Mouse (Mus musculus) MEL (cell line): Measurements from ENCODE around the gene Rtl3. TPM values are rescaled to one million over a fixed set of nuclear protein-coding genes. Genes with fewer than 3 reads are reported as not detected.

Experiments used
- DNase-seq: peaks from one replicate; pipeline ENCODE4 v3.0.0; 2011; ENCODE audit warnings: low read depth, low spot score
- H3K27ac ChIP-seq: 2 replicates; pipeline ENCODE4 v1.5.1; 2012; ENCODE audit warnings: low read depth, mild to moderate bottlenecking, control low read depth, low read length, moderate library complexity; ENCODE audit not compliant: control insufficient read depth
- H3K27me3 ChIP-seq, 2 experiments: fragments of 150-350 bp in 1 of 2; sonication (generic) in 1 of 2; 2 replicates each; pipeline ENCODE4 v1.6.1; 2012; ENCODE audit warnings: low read length in 2 of 2, mild to moderate bottlenecking in 2 of 2, improper control_type of control experiment in 1 of 2, moderate library complexity in 1 of 2; ENCODE audit not compliant: insufficient read depth in 2 of 2, control insufficient read depth in 1 of 2
- H3K36me3 ChIP-seq, 2 experiments: 2 replicates each; pipeline ENCODE4 v1.6.1; 2012 to 2014; ENCODE audit warnings: low read length in 2 of 2, improper control_type of control experiment in 1 of 2, inconsistent platforms in 1 of 2, mild to moderate bottlenecking in 1 of 2; ENCODE audit not compliant: insufficient read depth in 2 of 2, control insufficient read depth in 1 of 2
- H3K4me1 ChIP-seq, 2 experiments: fragments of 150-350 bp in 1 of 2; sonication (generic) in 1 of 2; 2 replicates each; pipeline ENCODE4 v1.6.1; 2012; ENCODE audit warnings: low read length in 2 of 2, improper control_type of control experiment in 1 of 2, mild to moderate bottlenecking in 1 of 2; ENCODE audit not compliant: insufficient read depth in 2 of 2, control insufficient read depth in 1 of 2
- H3K4me3 ChIP-seq, 2 experiments: fragments of 150-350 bp in 1 of 2; sonication (generic) in 1 of 2; 2 replicates each; pipeline ENCODE4 v1.5.1; 2012; ENCODE audit warnings: low read depth in 2 of 2, low read length in 2 of 2, mild to moderate bottlenecking in 2 of 2, moderate library complexity in 2 of 2, control low read depth in 1 of 2, improper control_type of control experiment in 1 of 2; ENCODE audit not compliant: control insufficient read depth in 1 of 2, insufficient read depth in 1 of 2
- H3K79me2 ChIP-seq: 2 replicates; pipeline ENCODE4 v1.6.1; 2012; ENCODE audit warnings: mild to moderate bottlenecking, low read length, moderate library complexity; ENCODE audit not compliant: control insufficient read depth, poor library complexity, insufficient read depth
- H3K9ac ChIP-seq: 2 replicates; pipeline ENCODE4 v1.6.1; 2012; ENCODE audit warnings: low read depth, mild to moderate bottlenecking, control low read depth, low read length, moderate library complexity; ENCODE audit not compliant: control insufficient read depth, poor library complexity, severe bottlenecking
- H3K9me3 ChIP-seq: fragments of 150-350 bp; sonication (generic); replicated peaks from 2 replicates; pipeline ENCODE4 v1.6.1; 2012; ENCODE audit warnings: mild to moderate bottlenecking, low read length, improper control_type of control experiment, moderate library complexity; ENCODE audit not compliant: insufficient read depth
- CTCF ChIP-seq, 3 experiments: IDR thresholded peaks in 2 of 3; conservative IDR thresholded peaks in 1 of 3; 2 replicates each; pipeline ENCODE4 v1.5.1; 2011 to 2012; ENCODE audit warnings: low read length in 3 of 3, low read depth in 2 of 3, mild to moderate bottlenecking in 2 of 3, improper control_type of control experiment in 1 of 3, inconsistent platforms in 1 of 3, mixed read lengths in 1 of 3, moderate library complexity in 1 of 3; ENCODE audit not compliant: control insufficient read depth in 1 of 3, insufficient read depth in 1 of 3, poor library complexity in 1 of 3, severe bottlenecking in 1 of 3
- E2F4 ChIP-seq: IDR thresholded peaks from 2 replicates; pipeline ENCODE4 v1.6.1; 2011; ENCODE audit warnings: low read depth, low read length, improper control_type of control experiment, borderline replicate concordance
- ELF1 ChIP-seq: IDR thresholded peaks from 2 replicates; pipeline ENCODE4 v1.6.1; 2014; ENCODE audit warnings: low read depth, mild to moderate bottlenecking, inconsistent platforms, low read length, improper control_type of control experiment, moderate library complexity
- EP300 ChIP-seq, 2 experiments: IDR thresholded peaks; 2 replicates each; pipeline ENCODE4 v1.6.1; 2011; ENCODE audit warnings: improper control_type of control experiment in 2 of 2, low read length in 2 of 2, low read depth in 1 of 2, mild to moderate bottlenecking in 1 of 2
- ETS1 ChIP-seq: IDR thresholded peaks from 2 replicates; pipeline ENCODE4 v1.6.1; 2012; ENCODE audit warnings: low read depth, mild to moderate bottlenecking, inconsistent platforms, low read length, improper control_type of control experiment, moderate library complexity
- GABPA ChIP-seq: IDR thresholded peaks from 2 replicates; pipeline ENCODE4 v1.6.1; 2012; ENCODE audit warnings: low read depth, mild to moderate bottlenecking, inconsistent platforms, low read length, improper control_type of control experiment, moderate library complexity
- GATA1 ChIP-seq: IDR thresholded peaks from 2 replicates; pipeline ENCODE4 v1.6.1; 2011; ENCODE audit warnings: low read depth, low read length, improper control_type of control experiment
- HCFC1 ChIP-seq: IDR thresholded peaks from 2 replicates; pipeline ENCODE4 v1.6.1; 2012; ENCODE audit warnings: low read depth, mild to moderate bottlenecking, inconsistent platforms, low read length, improper control_type of control experiment, moderate library complexity
- JUND ChIP-seq: IDR thresholded peaks from 2 replicates; pipeline ENCODE4 v1.6.1; 2011; ENCODE audit warnings: low read depth, mild to moderate bottlenecking, improper control_type of control experiment, low read length
- KAT2A ChIP-seq: conservative IDR thresholded peaks from 2 replicates; pipeline ENCODE4 v1.6.1; 2012; ENCODE audit warnings: low read depth, low read length, improper control_type of control experiment, inconsistent platforms
- MAZ ChIP-seq: IDR thresholded peaks from 2 replicates; pipeline ENCODE4 v1.6.1; 2012; ENCODE audit warnings: low read depth, mild to moderate bottlenecking, inconsistent platforms, low read length, improper control_type of control experiment
- MEF2A ChIP-seq: IDR thresholded peaks from 2 replicates; pipeline ENCODE4 v1.6.1; 2014; ENCODE audit warnings: low read depth, mild to moderate bottlenecking, inconsistent platforms, low read length, improper control_type of control experiment; ENCODE audit not compliant: poor library complexity, insufficient replicate concordance, severe bottlenecking; ENCODE audit errors: extremely low read depth
- MYB ChIP-seq: IDR thresholded peaks from 2 replicates; pipeline ENCODE4 v1.6.1; 2011; ENCODE audit warnings: mild to moderate bottlenecking, low read depth, low read length, improper control_type of control experiment
- MYC ChIP-seq: IDR thresholded peaks from 2 replicates; pipeline ENCODE4 v1.6.1; 2011; ENCODE audit warnings: low read depth, mild to moderate bottlenecking, low read length, improper control_type of control experiment, moderate library complexity
- NRF1 ChIP-seq: IDR thresholded peaks from 2 replicates; pipeline ENCODE4 v1.6.1; 2014; ENCODE audit warnings: low read depth, mild to moderate bottlenecking, inconsistent platforms, low read length, improper control_type of control experiment, moderate library complexity; ENCODE audit not compliant: poor library complexity, insufficient read depth, severe bottlenecking
- POLR2AphosphoS2 ChIP-seq: IDR thresholded peaks from 2 replicates; pipeline ENCODE4 v1.6.1; 2011; ENCODE audit warnings: low read length, improper control_type of control experiment
- POLR2AphosphoS5 ChIP-seq: IDR thresholded peaks from 2 replicates; pipeline ENCODE4 v1.6.1; 2012; ENCODE audit warnings: low read depth, borderline replicate concordance, mild to moderate bottlenecking, inconsistent platforms, low read length, moderate library complexity, mixed read lengths
- RCOR1 ChIP-seq: IDR thresholded peaks from 2 replicates; pipeline ENCODE4 v1.6.1; 2012; ENCODE audit warnings: low read depth, mild to moderate bottlenecking, inconsistent platforms, low read length, improper control_type of control experiment
- SIN3A ChIP-seq: IDR thresholded peaks from 2 replicates; pipeline ENCODE4 v1.6.1; 2012; ENCODE audit warnings: low read length, improper control_type of control experiment, inconsistent platforms
- SMC3 ChIP-seq: IDR thresholded peaks from 2 replicates; pipeline ENCODE4 v1.6.1; 2011; ENCODE audit warnings: low read depth, low read length, improper control_type of control experiment
- TAL1 ChIP-seq: IDR thresholded peaks from 2 replicates; pipeline ENCODE4 v1.6.1; 2012; ENCODE audit warnings: mild to moderate bottlenecking, inconsistent platforms, low read length, moderate library complexity, mixed read lengths
- TBP ChIP-seq: IDR thresholded peaks from 2 replicates; pipeline ENCODE4 v1.8.0; 2011; ENCODE audit warnings: low read depth, low read length, improper control_type of control experiment
- USF1 ChIP-seq: IDR thresholded peaks from 2 replicates; pipeline ENCODE4 v1.6.1; 2014; ENCODE audit warnings: low read depth, mild to moderate bottlenecking, inconsistent platforms, low read length, improper control_type of control experiment, moderate library complexity
- ZMIZ1 ChIP-seq: IDR thresholded peaks from 2 replicates; pipeline ENCODE4 v1.6.1; 2012; ENCODE audit warnings: low read depth, mild to moderate bottlenecking, inconsistent platforms, low read length, improper control_type of control experiment, moderate library complexity
- ZNF384 ChIP-seq: IDR thresholded peaks from 2 replicates; pipeline ENCODE4 v1.6.1; 2012; ENCODE audit warnings: low read depth, mild to moderate bottlenecking, inconsistent platforms, low read length, improper control_type of control experiment
- polyA plus RNA-seq, 2 experiments: library from polyadenylated mRNA; stranded (reverse) in 1 of 2; unstranded in 1 of 2; fragments of >175 nt in 1 of 2; fragments of >200 nt in 1 of 2; gene quantifications; 2 replicates each; pipeline versions ENCODE4 v1.2.1 to v1.2.4; 2012; ENCODE audit warnings: low replicate concordance in 2 of 2, low read depth in 1 of 2; ENCODE audit not compliant: insufficient read length in 2 of 2, insufficient read depth in 1 of 2, missing spikeins in 1 of 2
- total RNA-seq: library from RNA; depleted of rRNA; stranded (reverse); fragments of 300-350 nt; gene quantifications from 2 replicates; pipeline ENCODE4 v1.2.3, GENCODE M21; 2012

Rtl3 gene
- total and polyA plus RNA-seq, 3 experiments: not detected

DNA sequence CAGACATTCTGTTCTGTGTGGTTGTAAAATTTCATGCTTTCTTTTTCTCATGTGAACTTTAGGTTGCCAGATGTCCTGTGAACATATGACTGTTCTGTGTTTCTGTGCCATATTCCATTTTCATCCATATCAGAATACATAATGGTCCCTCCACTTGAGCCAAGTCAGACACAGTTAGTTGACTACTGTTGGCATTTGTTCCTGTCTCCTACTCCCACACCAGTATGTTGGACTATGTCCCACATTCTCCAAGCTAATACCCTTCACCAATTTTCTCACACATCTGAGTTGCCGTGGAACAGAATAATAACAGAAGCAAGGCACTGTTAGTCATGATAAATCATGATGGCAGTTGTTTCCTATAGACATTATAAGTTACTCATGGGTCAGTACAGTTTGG lies 9.9 kb downstream of the Rtl3 start:
- TF ChIP-seq KAT2A (no peak), TBP (no peak), ZMIZ1 (no peak), NRF1 (no peak), HCFC1 (no peak), SMC3 (no peak), RCOR1 (no peak), GABPA (no peak), MEF2A (no peak)
- TF ChIP-seq, all 39 proteins: peak for 0
- no peaks in the 10 kb centered on the region for H3K4me1 ChIP-seq
- no peak overlapping the region for H3K27ac ChIP-seq
- H3K36me3 ChIP-seq: no peaks in the 10 kb centered on the region
- no peaks in the 10 kb centered on the region for H3K79me2 ChIP-seq
- H3K4me3 ChIP-seq: no peak overlapping the region
- no peak overlapping the region for H3K9ac ChIP-seq
- no peaks in the 10 kb centered on the region for H3K27me3 ChIP-seq
- H3K9me3 ChIP-seq: no peaks in the 10 kb centered on the region
- DNase-seq: no peak

GRCm38 (mm10) chrX:106809560-106810226 lies 30.8 kb downstream of the Rtl3 start:
- DNase-seq: no peak
- Histone ChIP-seq H3K27ac (no peak overlapping the region), H3K79me2 (no peaks in the 10 kb centered on the region), H3K36me3 (no peaks in the 10 kb centered on the region), H3K9ac (no peak overlapping the region), H3K9me3 (no peaks in the 10 kb centered on the region), H3K4me3 (no peak overlapping the region), H3K4me1 (no peaks in the 10 kb centered on the region), H3K27me3 (no peaks in the 10 kb centered on the region; a peak in 1 of 4 replicates)
- TF ChIP-seq ZNF384 (no peak), GATA1 (no peak), JUND (no peak), USF1 (no peak), GABPA (no peak), ZMIZ1 (no peak), MYB (no peak), POLR2AphosphoS5 (no peak)

GRCm38 (mm10) chrX:106804387-106804786 lies 36.1 kb downstream of the Rtl3 start:
- Histone ChIP-seq H3K27me3 (no peaks in the 10 kb centered on the region), H3K9ac (no peak overlapping the region), H3K4me1 (no peaks in the 10 kb centered on the region), H3K9me3 (no peaks in the 10 kb centered on the region), H3K36me3 (no peaks in the 10 kb centered on the region), H3K4me3 (no peak overlapping the region), H3K79me2 (no peaks in the 10 kb centered on the region), H3K27ac (no peak overlapping the region)
- DNase-seq: no peak
- TF ChIP-seq CTCF (IDR thresholded peaks at IDR 0.05 in 2 of 3, conservative IDR thresholded peaks at IDR 0.05 in 1 of 3; ENCODE audit: control insufficient read depth in 1 of 3, insufficient read depth in 1 of 3, low read depth in 2 of 3, low read length in 3 of 3, poor library complexity in 1 of 3, severe bottlenecking in 1 of 3): no peak
- no peak for TF ChIP-seq ELF1
- TF ChIP-seq ZMIZ1: no peak
- no peak for TF ChIP-seq MYB
- TF ChIP-seq MYC: no peak
- TF ChIP-seq SIN3A: no peak
- TF ChIP-seq NRF1: no peak
- no peak for TF ChIP-seq ETS1
- no peak for TF ChIP-seq HCFC1
- no peak for TF ChIP-seq TAL1
- no peak for TF ChIP-seq E2F4
- no peak for TF ChIP-seq EP300 (IDR thresholded peaks at IDR 0.05; ENCODE audit: low read depth in 1 of 2, low read length in 2 of 2)
- no peak for TF ChIP-seq GABPA
- TF ChIP-seq POLR2AphosphoS2: no peak
- TF ChIP-seq MEF2A: no peak
- TF ChIP-seq MAZ: no peak
- TF ChIP-seq GATA1: no peak
